Mouse (Mus musculus) left cerebral cortex, postnatal 36 days (tissue): ENCODE measurements around the gene Usp48. TPM values are rescaled to one million over a fixed set of nuclear protein-coding genes. Genes with fewer than 3 reads are reported as not detected.
A peak's percentile ranks its signal among the peaks of the same experiment; 100 is the strongest.

Experiments
- DNase-seq, 2 experiments: peaks; one replicate each; pipeline ENCODE4 v3.0.0; 2021 to 2022; ENCODE audit warnings: low spot score in 2 of 2, mixed read lengths in 1 of 2
- intact Hi-C: fragments of 180-260 bp; cut with DNase I; formaldehyde crosslinking; loops from one replicate; pipeline ENCODE4 v1.15.1; 2025
- total RNA-seq, 2 experiments: library from RNA; stranded (reverse); gene quantifications; 2 replicates each; pipeline ENCODE4 v1.2.3; 2021

Gene Usp48
- total RNA-seq, 2 experiments from 2014 or later: 97.9 to 139 TPM

GRCm38 (mm10) chr4:137705379-137705778 is 111.8 kb downstream of the Usp48 start:
- DNase-seq: no peak
- intact Hi-C loops: no loop called here

- intact Hi-C loops: no loop called here
- no peak for DNase-seq
Observed at GRCm38 (mm10) chr4:137706510-137706909, 113.0 kb downstream of the Usp48 start.

- intact Hi-C loops: no loop called here
- peak; percentile 60 to 73 for DNase-seq
Observed at GRCm38 (mm10) chr4:137707216-137707990, 113.8 kb downstream of the Usp48 start.

Other genes starting within 250 kb of the Usp48 start
- gene Cdc42, start 236.0 kb upstream of the Usp48 start, total RNA-seq: 100 to 1,000 TPM; 311 to 333 TPM
- gene Cela3a, start 184.0 kb upstream of the Usp48 start, total RNA-seq: not detected
- gene Cela3b, start 163.2 kb upstream of the Usp48 start, total RNA-seq: not detected
- gene 1700013G24Rik, start 140.5 kb upstream of the Usp48 start, total RNA-seq: not detected
- 1 to 10 TPM; 5.7 to 7.7 TPM for gene Hspg2, start 125.0 kb upstream of the Usp48 start, total RNA-seq
- not detected for gene Ldlrad2, start 19.2 kb upstream of the Usp48 start, total RNA-seq
- gene Rap1gap, start 71.0 kb downstream of the Usp48 start, total RNA-seq: 100 to 1,000 TPM; 311 to 333 TPM
- 1 to 10 TPM; 6.2 to 7.4 TPM for gene Alpl, start 202.6 kb downstream of the Usp48 start, total RNA-seq